Mouse (Mus musculus) urinary bladder, postnatal 10 days (tissue): ENCODE results near the gene 4930556J24Rik.
"Not testable (repeated sequence)": the region's sequence is repeated elsewhere in the genome, so short reads cannot be mapped to it uniquely, and the experiment has no call there.

Experiments used
- DNase-seq: peaks from one replicate; pipeline ENCODE4 v3.0.0; 2022; ENCODE audit warnings: low spot score

Gene 4930556J24Rik

DNA sequence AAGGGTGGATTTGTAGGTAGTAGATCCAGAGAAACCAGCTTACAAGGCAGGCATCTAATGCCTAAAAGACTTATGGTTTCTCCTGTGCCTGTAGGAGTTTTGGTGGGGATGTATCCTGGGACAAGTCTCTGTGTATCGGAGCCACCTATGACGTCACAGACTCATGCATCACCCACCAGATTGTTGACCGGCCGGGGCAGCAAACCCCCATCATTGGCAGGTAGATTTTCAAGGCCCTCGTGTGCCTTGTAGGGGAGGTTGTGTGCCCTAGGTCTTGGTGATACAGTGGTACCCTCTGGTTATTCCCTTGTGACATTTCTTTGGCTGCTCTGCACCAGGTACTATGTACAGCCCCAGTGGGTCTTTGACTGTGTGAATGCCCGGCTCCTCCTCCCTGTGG lies at the start of gene 4930556J24Rik:
TSS of gene 4930556J24Rik (minus strand) at position 101 of the 400 bp plus-strand sequence.
- DNase-seq = no peak

DNA sequence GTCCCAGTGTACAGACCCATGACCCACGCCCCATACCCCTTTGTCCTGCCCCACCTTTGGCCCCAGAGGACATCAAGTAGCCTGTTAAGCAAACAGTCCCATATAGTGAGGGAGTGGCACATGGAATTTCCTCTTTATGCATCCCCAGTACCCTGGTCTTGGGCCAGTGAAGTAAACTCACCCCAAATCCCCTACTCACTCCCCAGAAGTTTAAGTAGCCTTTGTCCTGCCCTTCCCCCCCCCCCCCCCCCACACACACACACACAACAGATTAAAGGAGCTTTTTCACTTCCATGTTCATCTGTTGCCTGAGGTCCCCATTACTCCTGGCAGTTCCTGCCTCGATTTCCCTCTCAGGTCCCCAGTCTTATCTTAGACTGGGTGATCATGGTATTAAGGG lies 46.7 kb upstream of the 4930556J24Rik start:
- DNase-seq = no peak

DNA sequence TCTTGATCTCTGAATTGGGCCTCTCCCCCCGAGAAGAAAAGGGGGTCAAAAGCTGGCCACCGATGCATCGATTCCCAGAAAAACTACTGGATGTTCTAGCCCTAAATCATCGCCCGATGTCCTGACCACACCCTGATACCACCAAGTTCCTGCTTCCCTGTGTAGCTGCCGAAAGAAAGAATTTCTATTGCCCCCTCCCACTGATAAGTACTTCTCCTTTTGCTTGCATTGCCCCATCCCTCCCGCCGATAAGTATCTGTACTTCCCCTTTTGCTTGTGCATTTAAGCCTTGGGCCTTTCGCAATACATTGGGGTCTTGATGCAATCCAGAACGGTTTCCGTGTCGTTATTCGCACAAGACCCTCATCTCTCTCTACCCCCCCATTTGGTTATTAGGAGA lies 45.5 kb upstream of the 4930556J24Rik start:
- not testable (repeated sequence) for DNase-seq

- DNase-seq = not testable (repeated sequence)
Measured at GRCm38 (mm10) chr11:4015796-4016195, 39.2 kb upstream of the 4930556J24Rik start.

DNA sequence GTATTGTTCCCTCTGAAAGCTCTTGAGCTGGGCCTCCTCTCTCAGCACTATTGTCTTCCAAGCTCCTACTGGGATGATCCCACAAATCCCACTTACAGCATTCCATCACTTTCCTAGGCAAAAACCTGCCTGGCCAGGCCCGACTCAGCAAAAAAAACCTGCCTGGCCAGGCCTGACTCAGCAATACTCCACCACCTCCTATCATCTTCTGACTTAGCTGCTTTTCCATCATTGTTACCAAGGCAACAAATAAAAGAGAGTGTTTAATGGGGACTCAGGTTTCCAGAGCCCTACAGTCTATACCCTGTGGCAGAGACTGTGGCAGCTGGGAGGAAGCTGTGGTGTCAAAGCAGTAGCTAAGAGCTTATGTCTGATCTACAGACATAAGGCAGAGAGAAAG lies 36.0 kb upstream of the 4930556J24Rik start:
- no peak for DNase-seq

DNA sequence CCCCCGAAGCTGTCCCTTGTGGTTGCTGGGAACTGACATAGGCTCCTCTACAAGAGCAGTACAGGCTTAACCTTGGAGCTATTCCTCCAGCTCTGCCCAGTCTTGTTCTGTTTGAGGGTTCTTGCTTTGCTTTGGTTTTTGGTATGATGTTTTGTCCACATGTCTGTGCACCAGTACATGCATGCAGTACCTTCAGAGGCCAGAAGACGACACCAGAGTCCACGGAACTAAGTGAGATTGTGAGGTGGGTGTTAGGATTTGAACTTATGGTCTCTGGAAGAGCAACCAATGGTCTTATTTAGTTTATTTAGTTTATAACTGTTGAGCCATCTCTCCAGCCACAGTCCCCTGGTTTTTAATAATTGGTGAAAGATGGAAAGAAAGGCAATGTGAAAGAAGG lies 29.9 kb upstream of the 4930556J24Rik start:
- DNase-seq = no peak

- DNase-seq = no peak
Measured at GRCm38 (mm10) chr11:4005220-4005805, 28.7 kb upstream of the 4930556J24Rik start.

DNA sequence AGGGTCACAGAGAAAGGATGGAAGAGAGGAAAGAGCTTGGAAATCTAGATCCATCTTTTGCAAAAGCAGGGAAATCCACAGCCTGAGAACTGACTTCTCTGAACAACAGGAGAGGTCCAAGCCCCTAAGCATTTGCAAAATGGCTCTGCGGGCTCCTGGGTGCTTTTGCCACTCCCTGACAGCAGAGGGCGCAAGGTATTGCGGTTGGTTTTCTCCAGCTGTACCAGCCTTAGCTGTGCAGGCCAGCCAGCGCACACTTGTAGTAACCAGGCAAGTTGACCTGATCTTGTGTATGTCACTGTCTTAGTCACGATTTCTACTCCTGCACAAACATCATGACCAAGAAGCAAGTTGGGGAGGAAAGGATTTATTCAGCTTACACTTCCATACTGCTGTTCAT lies 25.0 kb upstream of the 4930556J24Rik start:
- DNase-seq = no peak

- no peak for DNase-seq
Measured at GRCm38 (mm10) chr11:3999547-3999946, 23.0 kb upstream of the 4930556J24Rik start.

DNA sequence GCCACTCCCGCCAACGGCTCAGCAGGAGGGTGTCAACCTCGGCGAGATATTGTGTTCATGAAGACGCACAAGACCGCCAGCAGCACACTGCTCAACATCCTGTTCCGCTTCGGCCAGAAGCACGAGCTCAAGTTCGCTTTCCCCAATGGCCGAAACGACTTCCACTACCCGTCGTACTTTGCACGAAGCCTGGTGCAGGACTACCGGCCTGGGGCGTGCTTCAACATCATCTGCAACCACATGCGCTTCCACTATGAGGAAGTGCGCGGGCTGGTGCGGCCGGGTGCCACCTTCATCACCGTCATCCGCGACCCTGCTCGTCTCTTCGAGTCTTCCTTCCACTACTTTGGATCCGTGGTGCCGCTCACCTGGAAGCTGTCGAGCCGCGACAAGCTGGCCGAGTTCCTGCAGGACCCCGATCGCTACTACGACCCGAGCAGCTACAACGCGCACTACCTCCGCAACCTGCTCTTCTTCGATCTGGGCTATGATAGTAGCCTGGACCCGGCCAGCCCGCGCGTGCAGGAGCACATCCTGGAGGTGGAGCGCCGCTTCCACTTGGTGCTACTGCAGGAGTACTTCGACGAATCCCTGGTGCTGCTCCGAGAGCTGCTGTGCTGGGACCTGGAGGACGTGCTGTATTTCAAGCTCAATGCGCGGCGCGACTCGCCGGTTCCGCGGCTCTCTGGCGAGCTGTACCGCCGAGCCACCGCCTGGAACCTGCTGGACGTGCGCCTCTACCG lies 21.6 kb upstream of the 4930556J24Rik start:
- no peak for DNase-seq

GRCm38 (mm10) chr11:3996840-3997239 lies 20.3 kb upstream of the 4930556J24Rik start:
- no peak for DNase-seq

GRCm38 (mm10) chr11:3995511-3995910 lies 18.9 kb upstream of the 4930556J24Rik start:
- DNase-seq = no peak

GRCm38 (mm10) chr11:3993914-3994313 lies 17.3 kb upstream of the 4930556J24Rik start:
- no peak for DNase-seq

GRCm38 (mm10) chr11:3993132-3993531 lies 16.6 kb upstream of the 4930556J24Rik start:
- no peak for DNase-seq

DNA sequence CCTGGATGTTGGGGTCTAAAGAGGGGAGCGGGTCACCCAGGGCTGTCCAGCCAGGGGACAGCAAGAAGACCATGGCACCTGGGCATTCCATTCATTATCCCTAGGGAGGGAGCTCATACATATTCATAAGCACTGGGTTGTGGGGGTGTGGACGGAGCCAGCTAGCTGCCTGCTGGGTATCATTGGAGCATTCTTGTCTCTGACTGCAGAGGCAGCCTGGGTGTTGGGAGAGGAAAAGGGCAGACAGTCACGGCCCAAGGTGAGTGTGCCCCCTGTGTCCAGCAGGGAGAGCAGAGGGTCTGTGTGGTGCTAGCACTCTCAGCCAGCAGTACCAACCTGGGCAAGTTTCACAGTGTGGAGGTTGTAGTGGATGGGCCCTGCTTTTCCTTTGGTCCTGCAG lies 13.2 kb upstream of the 4930556J24Rik start:
- no peak for DNase-seq

DNA sequence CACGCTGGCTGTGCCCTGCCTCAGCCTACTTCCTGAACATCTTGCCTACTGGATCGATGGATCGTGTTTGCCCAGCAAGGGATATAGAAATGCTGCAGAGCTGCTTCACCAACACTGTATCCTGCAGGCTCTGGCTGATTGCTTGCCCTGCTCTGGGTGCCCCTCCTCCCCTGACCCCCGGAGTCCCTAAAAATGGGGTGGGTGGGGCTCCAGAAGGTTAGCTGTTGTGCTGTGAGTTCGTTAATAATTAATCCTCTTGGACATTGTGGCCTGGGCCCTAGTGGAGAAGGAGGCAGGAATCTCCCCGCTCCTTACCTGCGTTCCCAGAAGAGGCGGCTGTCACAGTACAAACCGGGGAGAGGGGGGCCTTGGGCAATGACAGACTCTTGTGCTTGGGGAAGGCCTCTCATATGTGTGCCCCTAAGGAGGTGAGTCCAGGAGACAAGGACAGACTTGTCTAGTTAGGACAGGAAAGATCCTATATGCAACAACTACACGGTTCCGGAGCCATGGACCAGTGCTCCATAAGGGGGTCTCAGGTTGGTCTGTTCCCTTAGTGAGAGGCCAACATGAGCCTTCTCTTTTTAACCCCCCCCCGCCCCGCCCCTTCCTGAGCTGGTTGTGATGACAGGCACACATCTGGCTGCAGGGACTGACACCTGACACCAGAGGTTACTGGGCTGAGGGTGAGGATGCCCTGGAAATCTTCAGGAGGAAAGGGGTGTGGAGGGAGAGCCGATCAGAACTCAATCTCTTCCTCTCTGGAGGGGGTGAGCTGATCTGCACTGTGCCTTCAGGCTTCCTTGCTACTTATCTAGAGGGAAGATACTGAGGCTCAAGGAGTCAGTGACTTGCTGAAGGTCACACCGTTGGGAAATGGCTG lies 7.5 kb upstream of the 4930556J24Rik start:
- no peak for DNase-seq

GRCm38 (mm10) chr11:3983291-3983862 lies 6.8 kb upstream of the 4930556J24Rik start, which contains the start of gene Gal3st1:
Gene Gal3st1, plus strand, starts transcription at chr11:3983636.
- no peak for DNase-seq

DNA sequence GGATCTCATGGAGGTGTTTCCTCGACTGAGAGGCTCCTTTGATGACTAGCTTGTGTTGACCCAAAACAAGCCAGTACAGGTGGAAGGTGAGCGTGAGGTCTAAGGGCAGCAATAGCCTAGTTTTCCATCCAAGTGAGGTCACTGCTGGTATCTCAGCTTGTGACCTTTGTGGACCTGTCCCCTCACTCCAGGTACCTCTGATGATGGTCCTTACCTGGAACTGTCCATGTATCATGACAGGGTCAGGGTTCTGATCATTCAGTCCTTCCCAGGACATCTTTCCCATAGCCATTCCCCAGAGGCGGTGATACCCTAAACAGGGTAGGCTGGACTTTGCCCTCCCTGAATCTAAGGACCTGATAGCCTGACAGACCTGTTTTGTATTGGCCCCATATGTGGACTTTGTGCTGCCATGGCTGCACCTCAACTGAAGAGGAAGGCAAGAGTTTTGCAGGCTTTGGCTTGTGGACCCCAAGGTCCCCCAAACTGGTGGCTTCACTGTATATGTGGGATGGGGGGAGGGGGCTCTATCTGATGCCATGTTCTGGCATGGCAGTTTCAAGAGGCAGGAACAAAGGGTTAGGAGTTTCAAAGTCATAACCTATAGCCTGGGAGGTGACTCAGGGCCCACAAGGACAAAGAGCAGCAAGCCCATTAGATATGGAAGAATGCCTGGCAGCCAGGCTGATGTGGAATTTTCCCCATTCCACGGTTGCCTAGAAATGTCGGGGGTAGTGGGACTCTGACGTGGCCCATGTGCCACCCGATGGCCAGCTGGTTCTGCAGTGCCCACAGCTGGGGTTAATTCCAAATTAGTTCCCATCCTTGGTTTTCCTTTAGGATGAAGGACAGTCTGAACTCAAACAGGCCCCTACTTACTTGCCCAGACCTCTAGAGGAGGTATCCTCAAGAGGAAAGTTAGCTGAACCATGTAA lies 6.0 kb upstream of the 4930556J24Rik start:
- no peak for DNase-seq

- DNase-seq = no peak
Measured at GRCm38 (mm10) chr11:3981536-3981935, 5.0 kb upstream of the 4930556J24Rik start.

GRCm38 (mm10) chr11:3978421-3978820 lies 1.8 kb upstream of the 4930556J24Rik start:
- no peak for DNase-seq

GRCm38 (mm10) chr11:3974311-3974710 lies 2.3 kb downstream of the 4930556J24Rik start:
- DNase-seq = no peak
